Mouse (Mus musculus) MEL (cell line): ENCODE data around the gene Naa16. TPM values are rescaled to one million over a fixed set of nuclear protein-coding genes. Genes with fewer than 3 reads are reported as not detected.

ENCODE experiments used
- DNase-seq: peaks from one replicate; pipeline ENCODE4 v3.0.0; 2011; ENCODE audit warnings: low read depth, low spot score
- H3K27ac ChIP-seq: 2 replicates; pipeline ENCODE4 v1.5.1; 2012; ENCODE audit warnings: low read depth, mild to moderate bottlenecking, control low read depth, low read length, moderate library complexity; ENCODE audit not compliant: control insufficient read depth
- H3K27me3 ChIP-seq, 2 experiments: fragments of 150-350 bp in 1 of 2; sonication (generic) in 1 of 2; 2 replicates each; pipeline ENCODE4 v1.6.1; 2012; ENCODE audit warnings: low read length in 2 of 2, mild to moderate bottlenecking in 2 of 2, improper control_type of control experiment in 1 of 2, moderate library complexity in 1 of 2; ENCODE audit not compliant: insufficient read depth in 2 of 2, control insufficient read depth in 1 of 2
- H3K36me3 ChIP-seq, 2 experiments: 2 replicates each; pipeline ENCODE4 v1.6.1; 2012 to 2014; ENCODE audit warnings: low read length in 2 of 2, improper control_type of control experiment in 1 of 2, inconsistent platforms in 1 of 2, mild to moderate bottlenecking in 1 of 2; ENCODE audit not compliant: insufficient read depth in 2 of 2, control insufficient read depth in 1 of 2
- H3K4me1 ChIP-seq, 2 experiments: fragments of 150-350 bp in 1 of 2; sonication (generic) in 1 of 2; 2 replicates each; pipeline ENCODE4 v1.6.1; 2012; ENCODE audit warnings: low read length in 2 of 2, improper control_type of control experiment in 1 of 2, mild to moderate bottlenecking in 1 of 2; ENCODE audit not compliant: insufficient read depth in 2 of 2, control insufficient read depth in 1 of 2
- H3K4me3 ChIP-seq, 2 experiments: fragments of 150-350 bp in 1 of 2; sonication (generic) in 1 of 2; 2 replicates each; pipeline ENCODE4 v1.5.1; 2012; ENCODE audit warnings: low read depth in 2 of 2, low read length in 2 of 2, mild to moderate bottlenecking in 2 of 2, moderate library complexity in 2 of 2, control low read depth in 1 of 2, improper control_type of control experiment in 1 of 2; ENCODE audit not compliant: control insufficient read depth in 1 of 2, insufficient read depth in 1 of 2
- H3K79me2 ChIP-seq: 2 replicates; pipeline ENCODE4 v1.6.1; 2012; ENCODE audit warnings: mild to moderate bottlenecking, low read length, moderate library complexity; ENCODE audit not compliant: control insufficient read depth, poor library complexity, insufficient read depth
- H3K9ac ChIP-seq: 2 replicates; pipeline ENCODE4 v1.6.1; 2012; ENCODE audit warnings: low read depth, mild to moderate bottlenecking, control low read depth, low read length, moderate library complexity; ENCODE audit not compliant: control insufficient read depth, poor library complexity, severe bottlenecking
- H3K9me3 ChIP-seq: fragments of 150-350 bp; sonication (generic); replicated peaks from 2 replicates; pipeline ENCODE4 v1.6.1; 2012; ENCODE audit warnings: mild to moderate bottlenecking, low read length, improper control_type of control experiment, moderate library complexity; ENCODE audit not compliant: insufficient read depth
- E2F4 ChIP-seq: IDR thresholded peaks from 2 replicates; pipeline ENCODE4 v1.6.1; 2011; ENCODE audit warnings: low read depth, low read length, improper control_type of control experiment, borderline replicate concordance
- GABPA ChIP-seq: IDR thresholded peaks from 2 replicates; pipeline ENCODE4 v1.6.1; 2012; ENCODE audit warnings: low read depth, mild to moderate bottlenecking, inconsistent platforms, low read length, improper control_type of control experiment, moderate library complexity
- JUND ChIP-seq: IDR thresholded peaks from 2 replicates; pipeline ENCODE4 v1.6.1; 2011; ENCODE audit warnings: low read depth, mild to moderate bottlenecking, improper control_type of control experiment, low read length
- MAFK ChIP-seq: IDR thresholded peaks from 2 replicates; pipeline ENCODE4 v1.6.1; 2011; ENCODE audit warnings: low read depth, mild to moderate bottlenecking, low read length, improper control_type of control experiment, borderline replicate concordance
- MYB ChIP-seq: IDR thresholded peaks from 2 replicates; pipeline ENCODE4 v1.6.1; 2011; ENCODE audit warnings: mild to moderate bottlenecking, low read depth, low read length, improper control_type of control experiment
- NELFE ChIP-seq: IDR thresholded peaks from 2 replicates; pipeline ENCODE4 v1.6.1; 2011; ENCODE audit warnings: low read depth, low read length, improper control_type of control experiment
- polyA plus RNA-seq, 2 experiments: library from polyadenylated mRNA; stranded (reverse) in 1 of 2; unstranded in 1 of 2; fragments of >175 nt in 1 of 2; fragments of >200 nt in 1 of 2; gene quantifications; 2 replicates each; pipeline versions ENCODE4 v1.2.1 to v1.2.4; 2012; ENCODE audit warnings: low replicate concordance in 2 of 2, low read depth in 1 of 2; ENCODE audit not compliant: insufficient read length in 2 of 2, insufficient read depth in 1 of 2, missing spikeins in 1 of 2
- total RNA-seq: library from RNA; depleted of rRNA; stranded (reverse); fragments of 300-350 nt; gene quantifications from 2 replicates; pipeline ENCODE4 v1.2.3, GENCODE M21; 2012; rRNA removed

The Naa16 gene
- total and polyA plus RNA-seq, 3 experiments: 22.4 to 51.6 TPM; not detected in 1

DNA sequence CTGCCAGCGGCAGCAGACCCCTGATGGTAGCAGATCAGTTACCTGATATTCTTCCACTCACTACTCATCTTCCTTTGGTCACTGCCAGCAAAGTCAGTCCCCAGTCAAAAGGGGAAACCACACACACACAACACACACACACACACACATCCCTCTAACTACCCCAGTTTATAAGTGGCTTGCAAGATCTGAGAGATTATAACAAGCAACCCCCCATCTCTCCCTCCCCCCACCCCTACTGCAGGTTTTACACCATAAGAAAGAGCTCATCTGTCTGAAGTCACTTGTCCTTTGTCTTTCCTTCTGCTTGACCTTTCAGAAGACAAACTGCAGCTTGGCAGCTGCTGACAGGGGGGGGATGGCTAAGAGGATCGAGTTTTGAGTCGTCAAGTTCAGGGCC is 115.1 kb downstream of the Naa16 start:
- H3K9me3 ChIP-seq: no peaks in the 10 kb centered on the region
- no peaks in the 10 kb centered on the region for H3K4me1 ChIP-seq
- H3K9ac ChIP-seq: no peak overlapping the region
- H3K27ac ChIP-seq: no peak overlapping the region
- no peak overlapping the region for H3K4me3 ChIP-seq
- H3K36me3 ChIP-seq: no peaks in the 10 kb centered on the region
- no peak for DNase-seq
- no peak for TF ChIP-seq MYB
- no peak for TF ChIP-seq NELFE
- no peak for TF ChIP-seq E2F4
- no peak for TF ChIP-seq JUND
- no peak for TF ChIP-seq MAFK
- TF ChIP-seq GABPA: no peak
- H3K79me2 ChIP-seq: no peaks in the 10 kb centered on the region
- H3K27me3 ChIP-seq: no peaks in the 10 kb centered on the region

Other genes with a start within 250 kb of the Naa16 start
- gene Zfp957, start 143.4 kb downstream of the Naa16 start, total RNA-seq: not detected in 2 replicates
- gene Zfp957, start 143.4 kb downstream of the Naa16 start, polyA plus RNA-seq: not detected
- 0.85 and 1.2 TPM in 2 replicates for gene Rgcc, start 89.1 kb downstream of the Naa16 start, total RNA-seq
- 1 to 10 TPM in 1 of 2 experiments, not detected in 1; 1.8 TPM for gene Rgcc, start 89.1 kb downstream of the Naa16 start, polyA plus RNA-seq
- 4.0 and 4.8 TPM in 2 replicates for gene Mtrf1, start 7.0 kb upstream of the Naa16 start, total RNA-seq
- 1 to 10 TPM in 1 of 2 experiments, not detected in 1; 4.9 TPM for gene Mtrf1, start 7.0 kb upstream of the Naa16 start, polyA plus RNA-seq
- gene Kbtbd7, start 35.7 kb upstream of the Naa16 start, total RNA-seq: 2.6 and 3.8 TPM in 2 replicates
- gene Kbtbd7, start 35.7 kb upstream of the Naa16 start, polyA plus RNA-seq: 1 to 10 TPM in 1 of 2 experiments, not detected in 1; 2.7 TPM
- gene Kbtbd6, start 61.1 kb upstream of the Naa16 start, total RNA-seq: 0.07 and 0.12 TPM in 2 replicates
- not detected for gene Kbtbd6, start 61.1 kb upstream of the Naa16 start, polyA plus RNA-seq
- gene Elf1, start 90.4 kb upstream of the Naa16 start, total RNA-seq: 21.5 and 27.3 TPM in 2 replicates
- 10 to 100 TPM; 24.2 to 43.1 TPM for gene Elf1, start 90.4 kb upstream of the Naa16 start, polyA plus RNA-seq
- 14.5 and 15.9 TPM in 2 replicates for gene Wbp4, start 90.7 kb upstream of the Naa16 start, total RNA-seq
- 10 to 100 TPM; 22.1 to 87.6 TPM for gene Wbp4, start 90.7 kb upstream of the Naa16 start, polyA plus RNA-seq
- 175 and 182 TPM in 2 replicates for gene Sugt1, start 196.9 kb upstream of the Naa16 start, total RNA-seq
- 100 to 1,000 TPM; 135 to 616 TPM for gene Sugt1, start 196.9 kb upstream of the Naa16 start, polyA plus RNA-seq